Mouse (Mus musculus): ENCODE data around the gene Hsf2.

GRCm38 (mm10) chr10:57553719-57554118 is 67.5 kb downstream of the Hsf2 start:
- TF ChIP-seq CTCF (IDR thresholded peaks at IDR 0.05; ENCODE audit: low read depth) (no peak), EP300 (IDR thresholded peaks at IDR 0.05; ENCODE audit: low read depth) (no peak)
